Mouse (Mus musculus) stomach, postnatal 0 days (tissue): ENCODE measurements around the gene Rbms3. TPM values are rescaled to one million over a fixed set of nuclear protein-coding genes. Genes with fewer than 3 reads are reported as not detected.
A peak's percentile ranks its signal among the peaks of the same experiment; 100 is the strongest.

Experiments used
- ATAC-seq: fragments of 200-750 bp; cut with Nextera tagmentation; 2 replicates; pipeline ENCODE4 v1.8.0; 2017; ENCODE audit not compliant: low FRiP score, low TSS enrichment
- DNase-seq: peaks from one replicate; pipeline ENCODE4 v3.0.0-alpha.2; 2016; ENCODE audit warnings: low spot score
- H3K27ac ChIP-seq: fragments of 300-500 bp; sonication (generic); replicated peaks from 2 replicates; pipeline ENCODE4 v1.5.1; 2014; ENCODE audit warnings: mild to moderate bottlenecking, control low read depth
- H3K27me3 ChIP-seq: fragments of 300-500 bp; sonication (generic); 2 replicates; pipeline ENCODE4 v1.6.1; 2014; ENCODE audit warnings: low read length; ENCODE audit not compliant: control insufficient read depth, insufficient read depth
- H3K36me3 ChIP-seq: fragments of 300-500 bp; sonication (generic); 2 replicates; pipeline ENCODE4 v1.6.1; 2014; ENCODE audit warnings: low read length, mixed read lengths; ENCODE audit not compliant: control insufficient read depth, insufficient read depth
- H3K4me1 ChIP-seq: fragments of 300-500 bp; sonication (generic); replicated peaks from 2 replicates; pipeline ENCODE4 v1.6.1; 2014; ENCODE audit warnings: antibody characterized with exemption; ENCODE audit not compliant: control insufficient read depth, insufficient read depth
- H3K4me2 ChIP-seq: fragments of 300-500 bp; sonication (generic); replicated peaks from 2 replicates; pipeline ENCODE4 v1.6.1; 2014; ENCODE audit warnings: low read depth, mild to moderate bottlenecking, control low read depth, moderate library complexity
- H3K4me3 ChIP-seq: fragments of 300-500 bp; sonication (generic); 2 replicates; pipeline ENCODE4 v1.5.1; 2014; ENCODE audit warnings: low read depth, low read length, control low read depth
- H3K9ac ChIP-seq: fragments of 300-500 bp; sonication (generic); 2 replicates; pipeline ENCODE4 v1.6.1; 2014; ENCODE audit warnings: mild to moderate bottlenecking, low read length, control low read depth, mixed read lengths
- H3K9me3 ChIP-seq: fragments of 300-500 bp; sonication (generic); 2 replicates; pipeline ENCODE4 v1.6.1; 2016; ENCODE audit warnings: low read length; ENCODE audit not compliant: control insufficient read depth
- CTCF ChIP-seq: IDR thresholded peaks from 2 replicates; pipeline ENCODE4 v1.5.1; 2016; ENCODE audit warnings: antibody characterized with exemption, low read depth, mild to moderate bottlenecking, moderate library complexity
- EP300 ChIP-seq: optimal IDR thresholded peaks from 2 replicates; pipeline ENCODE3; 2016; ENCODE audit warnings: antibody characterized with exemption
- WGBS: fragments of 180-500 bp; shearing (Covaris S2); extraction: QIAGEN DNeasy Blood & Tissue Kit; methylation state at CpG from one replicate; pipeline ENCODE4 v1.1.7; 2014; 5-methylcytosine and 5-hydroxymethylcytosine counted together
- polyA plus RNA-seq: library from polyadenylated mRNA; unstranded; fragments of >200 nt; fragmentation: Nextera tagmentation; extraction: Ambion mirVana; gene quantifications from 2 replicates; pipeline ENCODE4 v1.2.1, GENCODE M21; 2015

Rbms3 gene
- polyA plus RNA-seq, 1 experiment from 2014 or later: 20.9 TPM

DNA sequence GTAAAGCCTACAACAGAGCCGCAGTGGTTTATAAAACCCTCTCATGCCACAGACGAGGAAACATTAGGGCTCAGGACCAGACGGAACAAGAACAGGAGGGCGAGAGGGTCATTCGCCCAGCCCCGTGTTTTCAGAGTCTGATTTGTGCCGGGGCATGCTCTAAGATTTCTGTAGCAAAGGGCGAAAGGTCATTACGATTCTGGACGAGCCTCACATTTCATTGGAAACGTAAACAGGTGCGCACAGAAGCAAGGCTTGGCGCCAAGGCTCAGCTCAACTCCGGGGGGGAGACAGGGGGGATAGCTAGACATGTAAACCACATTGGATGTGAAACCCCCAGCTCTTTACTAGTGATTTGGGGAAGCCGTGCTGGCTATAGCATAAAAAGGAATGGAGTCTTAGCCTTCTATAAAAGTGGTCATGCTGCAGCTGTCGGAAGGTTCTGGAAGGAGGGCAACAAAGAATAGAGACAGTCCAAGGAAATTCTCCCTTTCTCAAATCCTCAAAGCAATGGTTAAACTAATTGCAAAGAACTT, 250.2 kb downstream of the Rbms3 start:
- no peak for DNase-seq
- WGBS: 48% methylated on average over 16 of the region's 16 CpGs
- TF ChIP-seq CTCF (no peak), EP300 (no peak)
- Histone ChIP-seq H3K36me3 (no peaks in the 10 kb centered on the region), H3K4me1 (no peaks in the 10 kb centered on the region; the same call in 1 of the 2 replicates), H3K27me3 (no peaks in the 10 kb centered on the region), H3K4me3 (no peak overlapping the region), H3K9me3 (no peaks in the 10 kb centered on the region), H3K27ac (no peak overlapping the region), H3K4me2 (no peak overlapping the region), H3K9ac (no peak overlapping the region)
- no peak for ATAC-seq

DNA sequence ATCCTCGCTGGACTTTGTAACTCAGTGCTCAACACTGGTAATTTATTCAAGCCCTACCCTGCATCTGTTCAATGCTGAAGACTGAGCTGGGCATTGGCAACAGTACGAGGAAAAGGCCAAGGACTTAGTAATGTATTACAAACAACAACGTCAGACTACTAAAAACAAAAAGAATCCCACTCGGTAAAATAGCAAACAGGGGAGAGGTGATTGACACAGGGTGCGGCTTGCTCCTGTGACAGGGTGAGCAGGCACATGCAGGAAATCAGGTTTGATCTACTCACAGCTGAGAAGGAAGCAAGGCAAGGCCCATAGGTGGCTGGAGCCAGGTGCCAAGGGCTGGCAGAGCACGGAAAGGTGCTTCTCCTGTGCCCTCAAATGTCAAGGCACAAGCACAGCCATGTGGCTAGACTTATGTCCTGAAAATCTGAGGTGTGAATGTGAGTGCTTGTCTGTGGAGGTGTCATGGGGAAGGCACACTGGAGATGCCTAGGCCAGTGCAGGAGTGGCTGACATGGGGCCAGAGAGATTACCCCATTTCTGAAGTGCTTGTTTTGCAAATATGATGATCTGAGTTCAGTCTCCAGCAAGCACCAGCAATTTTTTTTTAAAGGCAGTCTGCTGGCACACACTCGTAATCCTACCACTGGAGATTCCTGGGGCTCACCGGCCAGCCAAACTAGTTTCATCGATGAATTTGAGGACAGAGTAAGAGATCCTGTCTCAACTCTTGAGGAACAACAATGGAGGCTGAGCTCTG, 251.4 kb downstream of the Rbms3 start:
- ATAC-seq: peak; percentile 95
- H3K27ac ChIP-seq: peak overlapping the region; percentile 40
- no peaks in the 10 kb centered on the region for H3K27me3 ChIP-seq
- no peak overlapping the region for H3K4me2 ChIP-seq
- no peaks in the 10 kb centered on the region; the same call in 1 of the 2 replicates for H3K4me1 ChIP-seq
- no peak overlapping the region for H3K9ac ChIP-seq
- H3K36me3 ChIP-seq: no peaks in the 10 kb centered on the region
- peak; percentile 66 for DNase-seq
- H3K4me3 ChIP-seq: no peak overlapping the region
- no peaks in the 10 kb centered on the region for H3K9me3 ChIP-seq
- WGBS: 39% methylated on average over 9 of the region's 9 CpGs
- TF ChIP-seq CTCF: no peak
- no peak for TF ChIP-seq EP300

- Histone ChIP-seq H3K27ac (no peak overlapping the region), H3K9ac (no peak overlapping the region), H3K9me3 (no peaks in the 10 kb centered on the region), H3K4me3 (no peak overlapping the region), H3K4me1 (no peaks in the 10 kb centered on the region; the same call in 1 of the 2 replicates), H3K36me3 (no peaks in the 10 kb centered on the region), H3K27me3 (no peaks in the 10 kb centered on the region), H3K4me2 (no peak overlapping the region)
- TF ChIP-seq EP300: no peak
- 90% methylated on average over 3 of the region's 3 CpGs for WGBS
- ATAC-seq (no peak), DNase-seq (no peak)
Observed at GRCm38 (mm10) chr9:117375776-117376175, 253.9 kb downstream of the Rbms3 start.

GRCm38 (mm10) chr9:117373164-117373741, 256.5 kb downstream of the Rbms3 start:
- H3K36me3 ChIP-seq: no peaks in the 10 kb centered on the region

GRCm38 (mm10) chr9:117371980-117372379, 257.7 kb downstream of the Rbms3 start:
- no peak overlapping the region for H3K4me3 ChIP-seq
- no peak for ATAC-seq
- 60% methylated on average over 5 of the region's 5 CpGs for WGBS
- no peak for TF ChIP-seq EP300
- no peak for TF ChIP-seq CTCF
- no peaks in the 10 kb centered on the region for H3K36me3 ChIP-seq
- H3K4me1 ChIP-seq: no peaks in the 10 kb centered on the region
- no peak overlapping the region for H3K27ac ChIP-seq
- DNase-seq: no peak
- H3K9me3 ChIP-seq: no peaks in the 10 kb centered on the region
- H3K4me2 ChIP-seq: no peak overlapping the region
- no peak overlapping the region for H3K9ac ChIP-seq
- no peaks in the 10 kb centered on the region for H3K27me3 ChIP-seq

More at GRCm38 (mm10) chr9:117373164-117373741, 256.5 kb downstream of the Rbms3 start:
- H3K4me1 ChIP-seq: no peaks in the 10 kb centered on the region
- H3K4me2 ChIP-seq: no peak overlapping the region
- H3K27me3 ChIP-seq: no peaks in the 10 kb centered on the region
- WGBS: 43% methylated on average over 7 of the region's 7 CpGs
- no peak overlapping the region for H3K9ac ChIP-seq
- H3K9me3 ChIP-seq: no peaks in the 10 kb centered on the region
- no peak overlapping the region for H3K27ac ChIP-seq
- TF ChIP-seq EP300 (no peak), CTCF (no peak)
- ATAC-seq (no peak), DNase-seq (no peak)
- no peak overlapping the region for H3K4me3 ChIP-seq

DNA sequence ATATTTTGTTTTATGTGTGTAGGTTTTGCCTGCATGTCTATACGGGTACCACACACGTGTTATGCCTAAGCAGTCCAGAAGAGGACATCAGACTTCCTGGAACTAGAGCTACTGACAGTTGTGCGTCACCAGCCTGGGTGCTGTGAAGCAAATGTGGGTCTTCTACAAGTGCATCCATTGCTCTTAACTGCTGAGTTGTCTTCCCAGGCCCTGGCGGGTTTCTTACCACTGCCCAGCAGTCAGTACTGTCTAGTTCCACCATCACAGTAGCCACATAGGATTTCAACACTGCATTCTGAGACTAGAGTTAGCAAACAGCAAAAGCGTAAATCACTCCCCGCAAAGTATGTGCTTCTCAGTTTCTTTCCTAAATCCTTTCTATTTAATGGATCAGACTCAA, 259.6 kb downstream of the Rbms3 start:
- no peaks in the 10 kb centered on the region for H3K4me1 ChIP-seq
- TF ChIP-seq CTCF (no peak), EP300 (no peak)
- H3K9me3 ChIP-seq: no peaks in the 10 kb centered on the region
- no peaks in the 10 kb centered on the region for H3K27me3 ChIP-seq
- ATAC-seq (no peak), DNase-seq (no peak)
- 95% methylated on average over 6 of the region's 6 CpGs for WGBS
- H3K4me2 ChIP-seq: no peak overlapping the region
- H3K36me3 ChIP-seq: no peaks in the 10 kb centered on the region
- no peak overlapping the region for H3K27ac ChIP-seq
- no peak overlapping the region for H3K4me3 ChIP-seq
- no peak overlapping the region for H3K9ac ChIP-seq
